Mouse (Mus musculus): ENCODE data around the gene Wrb.
"Not testable (repeated sequence)": the region's sequence is repeated elsewhere in the genome, so short reads cannot be mapped to it uniquely, and the experiment has no call there.

- not testable (repeated sequence) for TF ChIP-seq CTCF (IDR thresholded peaks at IDR 0.05; ENCODE audit: borderline replicate concordance, insufficient read depth, low read depth, low read length); POLR2A (IDR thresholded peaks at IDR 0.05; ENCODE audit: borderline replicate concordance, insufficient read depth, low read length)
Observed at GRCm38 (mm10) chr16:96097811-96098210, 47.4 kb upstream of the Wrb start.
